ENCODE assay signal across 8 mouse cellular contexts in the genomic region with DNA sequence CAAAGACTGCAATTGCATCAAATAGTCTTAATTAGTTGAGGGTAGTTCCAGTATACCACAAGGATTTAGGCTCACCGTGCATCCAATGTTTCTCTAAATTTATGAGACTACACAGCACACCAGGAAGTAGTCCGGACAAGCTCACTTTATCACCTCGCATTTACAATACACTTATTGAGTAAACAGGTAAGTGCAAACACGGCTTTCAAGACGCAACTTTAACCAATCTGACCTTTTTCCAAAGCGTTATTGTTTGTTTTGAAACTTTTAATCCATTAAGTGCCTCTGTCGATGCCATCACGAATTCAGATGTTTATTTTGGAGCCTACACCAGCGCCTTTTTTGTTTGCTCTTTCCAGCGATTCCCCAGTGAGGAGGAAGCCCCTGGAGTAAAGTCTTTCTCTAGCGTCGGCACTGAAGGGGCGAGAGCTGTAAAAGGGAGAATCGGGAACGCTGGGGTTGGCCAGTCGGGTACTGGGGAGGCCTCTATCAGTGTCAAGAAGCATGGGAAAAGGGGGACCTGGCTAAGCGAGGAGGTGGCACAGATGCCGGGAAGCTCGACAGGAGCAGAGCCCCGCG. TPM values are rescaled to one million over a fixed set of nuclear protein-coding genes. Genes with fewer than 3 reads are reported as not detected.
DNase-seq lines count a peak whose midpoint lies in the region; ATAC-seq and TF ChIP-seq lines count a peak whose summit lies in the region.

No protein-coding gene starts in this region.

- H3K4me1 ChIP-seq in heart, embryonic 10.5 days, result peaks cover 4% of the 10 kb centered on the region; the same call in 1 of the 2 replicates
- peaks cover 2 to 46% of the 10 kb centered on the region in 2 experiments; a peak in 3 of 4 replicates for H3K4me1 ChIP-seq in CH12.LX (ENCODE audit: control insufficient read depth in 1 of 2, insufficient read depth in 2 of 2)

- peaks cover 25% of the 10 kb centered on the region for H3K79me2 ChIP-seq in CH12.LX (replicated peaks; ENCODE audit: control insufficient read depth, extremely low read depth, insufficient read depth, poor library complexity, severe bottlenecking)

- WGBS in heart, embryonic 10.5 days, result 1% methylated on average over 21 of the region's 21 CpGs

- TF ChIP-seq RAD21 in CH12.LX (IDR thresholded peaks at IDR 0.05; ENCODE audit: low read depth, low read length), result no peak

- no peak for TF ChIP-seq CTCF in CH12.LX (conservative IDR thresholded peaks at IDR 0.05 in 1 of 2, IDR thresholded peaks at IDR 0.05 in 1 of 2; ENCODE audit: low read depth in 2 of 2, low read length in 2 of 2)

- no peaks in the 10 kb centered on the region for H3K27me3 ChIP-seq in heart, embryonic 10.5 days (ENCODE audit: insufficient read depth, poor library complexity, severe bottlenecking)
- H3K27me3 ChIP-seq in CH12.LX (replicated peaks), result no peaks in the 10 kb centered on the region

- H3K4me3 ChIP-seq in heart, embryonic 10.5 days, result peak overlapping the region; percentile 80
- H3K4me3 ChIP-seq in CH12.LX (replicated peaks in 1 of 3; ENCODE audit: low read depth in 2 of 3, low read length in 2 of 3, poor library complexity in 1 of 3), result peak overlapping the region; percentile 63 to 95 (median 66)

- H3K4me2 ChIP-seq in CH12.LX (ENCODE audit: insufficient read depth, low read depth, poor library complexity, severe bottlenecking), result peak overlapping the region; percentile 82

- H3K9ac ChIP-seq in CH12.LX (ENCODE audit: insufficient read depth, low read depth), result peak overlapping the region; percentile 95

- H3K9me3 ChIP-seq in heart, embryonic 10.5 days, result no peaks in the 10 kb centered on the region
- H3K9me3 ChIP-seq in CH12.LX (replicated peaks; ENCODE audit: low read length), result no peaks in the 10 kb centered on the region

- peak overlapping the region; percentile 98 for H3K27ac ChIP-seq in heart, embryonic 10.5 days
- peak overlapping the region; percentile 61; the same call in 1 of the 2 replicates for H3K27ac ChIP-seq in CH12.LX (ENCODE audit: insufficient read depth, low read depth)

- TF ChIP-seq POLR2A in CH12.LX (IDR thresholded peaks at IDR 0.05; ENCODE audit: low read depth, low read length), result no peak

- H3K36me3 ChIP-seq in heart, embryonic 10.5 days, result peaks cover 69% of the 10 kb centered on the region
- peaks cover 38 to 60% of the 10 kb centered on the region in 2 experiments for H3K36me3 ChIP-seq in CH12.LX (replicated peaks in 1 of 2; ENCODE audit: control insufficient read depth in 1 of 2, insufficient read depth in 1 of 2, low read length in 1 of 2)

- TF ChIP-seq EP300 in CH12.LX (IDR thresholded peaks at IDR 0.05; ENCODE audit: low read length), result no peak

- in situ Hi-C loops in CH12.LX (cut with MboI; ENCODE audit: low pct_ligation_motif_present, low pct_unique_long_range_greater_than_20kb, low sequenced_read_pairs), result no loop called here

- dilution Hi-C loops in CH12.LX (cut with MboI; ENCODE audit: extremely low pct_ligation_motif_present, extremely low pct_unique_long_range_greater_than_20kb, low sequenced_read_pairs), result no loop called here

- ATAC-seq in granulocyte monocyte progenitor cell, adult 5-6 weeks (replicated peaks; ENCODE audit: poor library complexity, severe bottlenecking), result peak; percentile 0; the same call in 1 of the 2 replicates
- ATAC-seq in megakaryocyte progenitor cell, adult 5-6 weeks (replicated peaks; ENCODE audit: poor library complexity), result 0 out of 2 replicates have a peak, but pooled peaks have one; percentile 0

- intact Hi-C loops in heart, postnatal 10 days (cut with DNase I), result loop anchor here (5.0 kb wide), 1 partner anchor 127 kb away; a partner anchor contains a TSS
- intact Hi-C loops in left cerebral cortex, postnatal 36 days (cut with DNase I), result loop anchor here (2.0 kb wide), 1 partner anchor 37 kb away; a partner anchor contains a TSS

- DNase-seq in heart, embryonic 10.5 days (ENCODE audit: low spot score), result no peak
- no peak for DNase-seq in heart, postnatal 10 days
- DNase-seq in CH12.LX (ENCODE audit: extremely low read depth), result no peak
- no peak for DNase-seq in left cerebral cortex, postnatal 36 days (ENCODE audit: low spot score in 2 of 2)
- no peak for DNase-seq in right cerebral cortex, adult 2 months (ENCODE audit: low spot score in 2 of 2)
- no peak for DNase-seq in embryo, embryonic 9.5 days (ENCODE audit: extremely low spot score)

TF ChIP-seq in CH12.LX, 34 proteins besides CTCF, POLR2A, EP300 and RAD21:
- no peak for TF ChIP-seq ZMIZ1 (IDR thresholded peaks at IDR 0.05; ENCODE audit: low read depth, low read length)
- TF ChIP-seq E2F4 (IDR thresholded peaks at IDR 0.05; ENCODE audit: insufficient replicate concordance, low read depth, low read length), result no peak
- no peak for TF ChIP-seq ZC3H11A (IDR thresholded peaks at IDR 0.05; ENCODE audit: low read depth, low read length)
- no peak for TF ChIP-seq NELFE (IDR thresholded peaks at IDR 0.05; ENCODE audit: low read depth, low read length)
- TF ChIP-seq SIN3A (IDR thresholded peaks at IDR 0.05; ENCODE audit: low read length), result peak; percentile 81; the same call in 1 of the 2 replicates
- TF ChIP-seq ZKSCAN1 (IDR thresholded peaks at IDR 0.05; ENCODE audit: borderline replicate concordance, low read depth, low read length), result no peak

RNA-seq across cellular contexts. Expression of a gene that starts 0.7 kb away (rescaled TPM):
- 6.9 and 8.7 TPM in 2 replicates for polyA plus RNA-seq in heart, embryonic 10.5 days (2016; fragmentation: Nextera tagmentation; extraction: Ambion mirVana)
- total RNA-seq in heart, postnatal 10 days (2021), result 10 to 100 TPM; 14.5 to 17.7 TPM
- total RNA-seq in CH12.LX (2012; rRNA removed), result 4.7 and 5.2 TPM in 2 replicates
- total RNA-seq in CH12.LX (2014; rRNA removed), result 3.1 and 4.5 TPM in 2 replicates
- polyA plus RNA-seq in CH12.LX (2012; ENCODE audit: insufficient read length, low read depth), result 3.6 and 4.8 TPM in 2 replicates
- 7.2 and 10.0 TPM in 2 replicates for total RNA-seq in granulocyte monocyte progenitor cell, adult 5-6 weeks (2014; fragmentation: Nextera tagmentation)
- 5.0 and 5.7 TPM in 2 replicates for total RNA-seq in granulocyte monocyte progenitor cell, adult 5-6 weeks (2017)
- 4.8 and 7.1 TPM in 2 replicates for total RNA-seq in megakaryocyte progenitor cell, adult 5-6 weeks (2015)
- total RNA-seq in megakaryocyte progenitor cell, adult 5-6 weeks (2017), result 3.6 and 6.4 TPM in 2 replicates
- total RNA-seq in left cerebral cortex, postnatal 36 days (2021), result 10 to 100 TPM; 17.9 to 19.4 TPM

RNA-seq across cellular contexts. Expression of a gene that starts 36.5 kb away (rescaled TPM):
- 47.8 and 57.3 TPM in 2 replicates for polyA plus RNA-seq in heart, embryonic 10.5 days (2016; fragmentation: Nextera tagmentation; extraction: Ambion mirVana)
- 10 to 100 TPM; 16.7 to 19.2 TPM for total RNA-seq in heart, postnatal 10 days (2021)
- 44.7 and 46.2 TPM in 2 replicates for total RNA-seq in CH12.LX (2012; rRNA removed)
- total RNA-seq in CH12.LX (2014; rRNA removed), result 64.7 and 74.0 TPM in 2 replicates
- polyA plus RNA-seq in CH12.LX (2012; ENCODE audit: insufficient read length, low read depth), result 50.6 and 55.3 TPM in 2 replicates
- 42.5 and 44.6 TPM in 2 replicates for total RNA-seq in granulocyte monocyte progenitor cell, adult 5-6 weeks (2014; fragmentation: Nextera tagmentation)
- 27.6 and 33.5 TPM in 2 replicates for total RNA-seq in granulocyte monocyte progenitor cell, adult 5-6 weeks (2017)
- total RNA-seq in megakaryocyte progenitor cell, adult 5-6 weeks (2015), result 38.7 and 40.5 TPM in 2 replicates
- 35.8 and 43.6 TPM in 2 replicates for total RNA-seq in megakaryocyte progenitor cell, adult 5-6 weeks (2017)
- 10 to 100 TPM; 23.3 to 27.6 TPM for total RNA-seq in left cerebral cortex, postnatal 36 days (2021)

RNA-seq across cellular contexts. Expression of a gene that starts 36.6 kb away (rescaled TPM):
- polyA plus RNA-seq in heart, embryonic 10.5 days (2016; fragmentation: Nextera tagmentation; extraction: Ambion mirVana), result 21.6 and 25.5 TPM in 2 replicates
- 1 to 10 TPM; 3.7 to 4.2 TPM for total RNA-seq in heart, postnatal 10 days (2021)
- total RNA-seq in CH12.LX (2012; rRNA removed), result 4.6 and 5.5 TPM in 2 replicates
- 10.4 and 11.5 TPM in 2 replicates for total RNA-seq in CH12.LX (2014; rRNA removed)
- polyA plus RNA-seq in CH12.LX (2012; ENCODE audit: insufficient read length, low read depth), result 13.1 and 13.3 TPM in 2 replicates
- total RNA-seq in granulocyte monocyte progenitor cell, adult 5-6 weeks (2014; fragmentation: Nextera tagmentation), result 8.4 and 25.6 TPM in 2 replicates
- 5.1 and 10.1 TPM in 2 replicates for total RNA-seq in granulocyte monocyte progenitor cell, adult 5-6 weeks (2017)
- 38.1 and 41.3 TPM in 2 replicates for total RNA-seq in megakaryocyte progenitor cell, adult 5-6 weeks (2015)
- total RNA-seq in megakaryocyte progenitor cell, adult 5-6 weeks (2017), result 7.3 and 8.3 TPM in 2 replicates
- 1 to 10 TPM; 1.1 to 1.8 TPM for total RNA-seq in left cerebral cortex, postnatal 36 days (2021)

RNA-seq across cellular contexts. Expression of a gene that starts 55.6 kb away (rescaled TPM):
- polyA plus RNA-seq in heart, embryonic 10.5 days (2016; fragmentation: Nextera tagmentation; extraction: Ambion mirVana), result 1.7 and 32.9 TPM in 2 replicates
- under 1 TPM; 0.17 to 0.57 TPM for total RNA-seq in heart, postnatal 10 days (2021)
- total RNA-seq in CH12.LX (2012; rRNA removed) (154 and 204 TPM in 2 replicates), CH12.LX (2014; rRNA removed) (193 and 202 TPM in 2 replicates)
- polyA plus RNA-seq in CH12.LX (2012; ENCODE audit: insufficient read length, low read depth), result 143 and 149 TPM in 2 replicates
- total RNA-seq in granulocyte monocyte progenitor cell, adult 5-6 weeks (2014; fragmentation: Nextera tagmentation), result 0.06 and 0.38 TPM in 2 replicates
- 0.21 TPM in 1 of 2 replicates, not detected in the other for total RNA-seq in granulocyte monocyte progenitor cell, adult 5-6 weeks (2017)
- 0.20 and 0.27 TPM in 2 replicates for total RNA-seq in megakaryocyte progenitor cell, adult 5-6 weeks (2015)
- 0.04 and 0.17 TPM in 2 replicates for total RNA-seq in megakaryocyte progenitor cell, adult 5-6 weeks (2017)
- total RNA-seq in left cerebral cortex, postnatal 36 days (2021), result under 1 TPM; 0.12 to 0.50 TPM
